8 mouse cellular contexts compared by ENCODE assay signal in the genomic region with DNA sequence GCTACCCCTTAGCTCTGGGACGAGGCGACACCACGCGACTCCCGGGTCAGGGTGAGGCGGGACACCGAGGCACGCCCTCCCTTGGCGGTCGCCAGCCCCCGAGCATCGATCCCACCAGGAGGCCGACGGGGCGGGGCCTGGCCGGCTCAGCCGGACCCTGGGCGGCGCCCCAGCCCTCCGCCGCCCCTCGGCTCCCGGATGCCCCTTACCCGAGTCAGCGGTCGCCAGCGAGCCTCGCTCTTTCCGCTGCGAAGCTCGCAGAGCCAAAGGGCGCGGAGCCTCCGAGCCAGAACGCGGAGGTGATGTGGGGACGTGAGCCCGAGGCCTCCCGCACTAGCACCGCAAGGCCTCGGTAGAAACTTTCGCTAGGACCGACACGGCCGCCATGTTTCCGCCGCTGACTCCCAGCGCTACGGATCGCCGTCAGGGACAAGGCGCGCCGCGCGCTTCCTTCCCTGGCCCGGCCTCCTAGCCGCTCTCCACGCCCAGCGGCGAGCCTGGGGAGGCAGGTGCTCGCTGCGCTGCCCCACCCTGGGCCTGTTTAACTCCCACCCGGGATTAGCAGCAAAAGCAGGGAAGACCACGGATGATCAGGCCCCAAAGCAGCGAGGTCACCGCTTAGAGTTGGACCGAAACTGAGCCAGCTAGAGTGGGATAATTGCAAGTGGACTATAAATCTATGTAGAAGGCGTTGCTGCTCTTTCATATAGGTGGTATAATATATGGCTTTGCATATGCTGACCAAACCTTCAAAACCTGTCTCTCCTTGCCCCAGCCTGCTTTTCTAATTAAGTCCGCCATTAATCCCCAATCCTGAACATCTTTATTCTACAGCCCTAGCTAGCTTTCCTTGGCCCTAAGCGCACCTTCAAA. TPM values are rescaled to one million over a fixed set of nuclear protein-coding genes. Genes with fewer than 3 reads are reported as not detected.
A peak's percentile ranks its signal among the peaks of the same experiment; 100 is the strongest.
DNase-seq lines count a peak whose midpoint lies in the region; ATAC-seq and TF ChIP-seq lines count a peak whose summit lies in the region.

A gene (minus strand): TSS at position 480 of the 873 bp plus-strand sequence.

- TF ChIP-seq CTCF in G1E (IDR thresholded peaks at IDR 0.05; ENCODE audit: low read depth, low read length): no peak
- peak; percentile 46 for TF ChIP-seq CTCF in layer of hippocampus, adult 2 months (conservative IDR thresholded peaks at IDR 0.05)
- no peak for TF ChIP-seq CTCF in lung, adult 2 months (IDR thresholded peaks at IDR 0.05; ENCODE audit: insufficient read depth, low read length)

- H3K27me3 ChIP-seq in G1E (ENCODE audit: insufficient read depth, low read length): no peaks in the 10 kb centered on the region
- H3K27me3 ChIP-seq in forebrain, embryonic 16.5 days (replicated peaks; ENCODE audit: control insufficient read depth, insufficient read depth, low read length): no peaks in the 10 kb centered on the region
- no peaks in the 10 kb centered on the region for H3K27me3 ChIP-seq in neural tube, embryonic 15.5 days (replicated peaks)

- H3K4me2 ChIP-seq in forebrain, embryonic 16.5 days (ENCODE audit: low read length): peak within 1 kb of the TSS; percentile 72
- peak within 1 kb of the TSS; percentile 69 for H3K4me2 ChIP-seq in neural tube, embryonic 15.5 days

- WGBS in forebrain, embryonic 16.5 days: 2% methylated on average over 71 of the region's 71 CpGs
- 2% methylated on average over 71 of the region's 71 CpGs for WGBS in lung, adult 2 months
- WGBS in neural tube, embryonic 15.5 days: 1% methylated on average over 71 of the region's 71 CpGs

- H3K27ac ChIP-seq in forebrain, embryonic 16.5 days (ENCODE audit: low read length): peak within 1 kb of the TSS; percentile 91
- peak within 1 kb of the TSS; percentile 94 for H3K27ac ChIP-seq in layer of hippocampus, adult 2 months
- H3K27ac ChIP-seq in neural tube, embryonic 15.5 days (replicated peaks): peak within 1 kb of the TSS; percentile 96

- peaks cover 17% of the 10 kb centered on the region for H3K36me3 ChIP-seq in G1E (replicated peaks)
- no peaks in the 10 kb centered on the region for H3K36me3 ChIP-seq in forebrain, embryonic 16.5 days (ENCODE audit: control insufficient read depth, insufficient read depth)
- no peaks in the 10 kb centered on the region for H3K36me3 ChIP-seq in neural tube, embryonic 15.5 days

- peaks cover 35% of the 10 kb centered on the region for H3K4me1 ChIP-seq in G1E (ENCODE audit: insufficient read depth, low read depth, low read length)
- peaks cover 11% of the 10 kb centered on the region for H3K4me1 ChIP-seq in forebrain, embryonic 16.5 days (replicated peaks; ENCODE audit: control insufficient read depth, insufficient read depth, low read length)
- 0 out of 2 replicates have a peak, but pooled peaks cover 3% of the 10 kb centered on the region for H3K4me1 ChIP-seq in lung, adult 2 months (ENCODE audit: control insufficient read depth, insufficient read depth, low read length)
- H3K4me1 ChIP-seq in neural tube, embryonic 15.5 days: peaks cover 29% of the 10 kb centered on the region

- peak within 1 kb of the TSS; percentile 90 for H3K4me3 ChIP-seq in G1E (ENCODE audit: low read depth, low read length)
- H3K4me3 ChIP-seq in forebrain, embryonic 16.5 days (replicated peaks; ENCODE audit: low read length): peak within 1 kb of the TSS; percentile 94
- peak within 1 kb of the TSS; percentile 89 for H3K4me3 ChIP-seq in layer of hippocampus, adult 2 months
- peak within 1 kb of the TSS; percentile 99 for H3K4me3 ChIP-seq in lung, adult 2 months (replicated peaks; ENCODE audit: extremely low read depth, low read depth, low read length)
- H3K4me3 ChIP-seq in neural tube, embryonic 15.5 days (replicated peaks): peak within 1 kb of the TSS; percentile 94

- peak; percentile 85 for DNase-seq in G1E (ENCODE audit: low spot score)
- peak; percentile 91 to 98 for DNase-seq in cerebellum, adult 18-20 months
- peak; percentile 86 for DNase-seq in heart, postnatal 25 days (ENCODE audit: low spot score)
- peak; percentile 92 to 94 for DNase-seq in layer of hippocampus, adult 2 months (ENCODE audit: low spot score in 2 of 2)
- peak; percentile 96 for DNase-seq in lung, adult 2 months
- DNase-seq in testis, postnatal 10 days (ENCODE audit: low spot score): peak; percentile 95

- intact Hi-C loops in heart, postnatal 25 days (cut with DNase I): loop anchor here (1.0 to 5.0 kb wide), 2 partner anchors 69 to 264 kb away; a partner anchor contains a TSS

- ATAC-seq in G1E (ENCODE audit: extremely low read depth, insufficient number of reproducible peaks, low FRiP score, poor library complexity, severe bottlenecking): peak; percentile 69
- peak; percentile 96 for ATAC-seq in forebrain, embryonic 16.5 days
- peak; percentile 95 for ATAC-seq in neural tube, embryonic 15.5 days (ENCODE audit: low FRiP score)

- peak; percentile 88 for TF ChIP-seq POLR2A in lung, adult 2 months (IDR thresholded peaks at IDR 0.05; ENCODE audit: borderline replicate concordance, extremely low read depth, low read depth, low read length)

- H3K9ac ChIP-seq in forebrain, embryonic 16.5 days (replicated peaks; ENCODE audit: low read depth, low read length): peak within 1 kb of the TSS; percentile 96
- peak within 1 kb of the TSS; percentile 88 for H3K9ac ChIP-seq in neural tube, embryonic 15.5 days (replicated peaks)

- H3K9me3 ChIP-seq in G1E (replicated peaks): no peaks in the 10 kb centered on the region
- no peaks in the 10 kb centered on the region for H3K9me3 ChIP-seq in forebrain, embryonic 16.5 days (ENCODE audit: control insufficient read depth, low read length)
- H3K9me3 ChIP-seq in neural tube, embryonic 15.5 days (replicated peaks): no peaks in the 10 kb centered on the region

RNA-seq across cellular contexts. Expression of the gene that starts here (rescaled TPM):
- total RNA-seq in G1E (2014; fragmentation: Nextera tagmentation) (41.6 and 44.6 TPM in 2 replicates), G1E (2017) (44.1 and 50.0 TPM in 2 replicates)
- polyA plus RNA-seq in G1E (2012): 9.7 and 11.0 TPM in 2 replicates
- 26.2 and 34.5 TPM in 2 replicates for polyA plus RNA-seq in forebrain, embryonic 16.5 days (2015; fragmentation: Nextera tagmentation; extraction: Ambion mirVana)
- 10 to 100 TPM; 17.4 to 19.8 TPM for total RNA-seq in heart, postnatal 25 days (2021)
- 10 to 100 TPM; 14.2 to 16.9 TPM for total RNA-seq in layer of hippocampus, adult 2 months (2021)
- polyA plus RNA-seq in lung, adult 2 months (2012; rRNA removed): 9.9 and 13.2 TPM in 2 replicates
- 21.0 and 24.4 TPM in 2 replicates for polyA plus RNA-seq in neural tube, embryonic 15.5 days (2015; fragmentation: Nextera tagmentation; extraction: Ambion mirVana)

Comparison
In these comparisons a context has a peak if more than half of its experiments do, and no peak if none do; other contexts are left out.
1. Peak in every context shown above with its lines: DNase-seq, ATAC-seq, H3K4me3 ChIP-seq and H3K27ac ChIP-seq.